Mouse (Mus musculus): ENCODE measurements around the gene Dnttip2. TPM values are rescaled to one million over a fixed set of nuclear protein-coding genes. Genes with fewer than 3 reads are reported as not detected.

Dnttip2 gene
- 7.4 and 10.4 TPM in 2 replicates for polyA plus RNA-seq (2012; rRNA removed; ENCODE audit: low replicate concordance)

DNA sequence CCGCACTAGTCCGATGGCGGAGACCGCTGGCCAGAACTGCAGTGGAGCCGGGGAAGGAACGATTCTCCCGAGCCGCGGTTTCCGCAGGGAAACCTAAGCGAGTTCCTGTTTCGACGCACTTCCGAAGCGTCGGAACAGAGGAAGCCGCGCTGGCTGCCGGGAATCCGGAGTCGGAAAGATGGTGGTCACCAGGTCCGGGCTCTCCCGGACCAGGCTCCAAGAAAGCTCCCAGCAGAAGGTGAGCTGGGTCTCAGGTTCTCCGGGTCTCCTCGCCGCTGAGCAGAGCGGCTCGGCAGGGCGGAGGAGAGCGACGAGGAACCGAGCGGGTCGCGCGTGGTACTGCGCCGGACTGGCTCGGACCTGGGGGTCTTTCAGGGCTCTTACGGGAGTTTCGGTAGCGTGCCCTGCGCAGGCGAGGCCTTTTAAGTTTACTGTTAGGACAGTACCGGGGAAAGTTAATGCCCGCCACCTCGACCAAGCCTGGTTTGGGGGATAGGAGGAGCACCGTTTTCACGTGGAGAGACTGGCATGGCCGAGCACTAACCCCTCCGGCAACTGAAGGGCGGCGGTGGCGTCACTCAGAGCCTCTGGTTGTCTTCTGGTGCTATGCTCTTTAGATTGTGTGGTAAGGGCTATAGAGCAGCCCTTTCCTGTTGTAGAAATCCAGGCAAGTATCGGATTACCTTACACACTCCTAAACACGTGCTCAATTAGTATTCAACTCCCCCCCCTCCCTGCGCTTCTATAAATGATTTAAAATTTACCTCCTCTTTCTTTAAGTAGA, at the start of gene Dnttip2:
Dnttip2 (plus strand) TSS at position 148 of the 784 bp plus-strand sequence.

DNA sequence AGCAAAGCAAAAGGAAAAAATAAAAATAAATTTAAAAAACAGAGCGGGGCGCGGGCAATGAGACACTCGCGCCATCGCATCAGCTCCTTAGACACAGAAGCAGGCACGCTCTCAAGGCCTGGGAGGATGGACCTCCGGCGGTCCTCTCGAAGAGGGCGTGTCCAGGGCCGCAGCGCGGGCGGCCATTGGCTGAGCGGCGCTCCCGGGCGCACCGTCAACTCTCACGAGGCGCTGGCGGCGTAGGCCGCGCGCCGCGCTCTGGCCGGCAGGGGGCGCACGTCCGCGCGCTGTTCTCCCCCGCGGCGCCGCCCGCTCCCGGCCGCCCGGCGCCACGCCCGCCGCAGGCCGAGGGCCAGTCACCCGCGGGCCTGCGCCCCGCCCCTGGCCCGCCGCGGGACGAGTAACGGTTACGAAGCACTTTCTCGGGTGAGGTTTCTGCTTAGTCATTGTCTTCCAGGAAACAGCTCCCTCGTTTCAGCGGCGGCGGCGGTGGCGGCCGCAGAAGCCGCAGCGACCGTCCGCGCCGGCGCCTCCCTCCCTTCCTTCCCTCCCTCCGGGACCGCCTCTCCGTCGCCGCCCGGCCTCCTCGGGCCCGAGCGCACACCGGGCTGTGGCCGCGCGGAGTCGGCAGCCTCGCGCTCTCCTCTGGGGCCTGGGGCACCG, 28.8 kb upstream of the Dnttip2 start, which contains the start of gene Gclm:
Gclm (plus strand) TSS at position 343 of the 663 bp plus-strand sequence.

DNA sequence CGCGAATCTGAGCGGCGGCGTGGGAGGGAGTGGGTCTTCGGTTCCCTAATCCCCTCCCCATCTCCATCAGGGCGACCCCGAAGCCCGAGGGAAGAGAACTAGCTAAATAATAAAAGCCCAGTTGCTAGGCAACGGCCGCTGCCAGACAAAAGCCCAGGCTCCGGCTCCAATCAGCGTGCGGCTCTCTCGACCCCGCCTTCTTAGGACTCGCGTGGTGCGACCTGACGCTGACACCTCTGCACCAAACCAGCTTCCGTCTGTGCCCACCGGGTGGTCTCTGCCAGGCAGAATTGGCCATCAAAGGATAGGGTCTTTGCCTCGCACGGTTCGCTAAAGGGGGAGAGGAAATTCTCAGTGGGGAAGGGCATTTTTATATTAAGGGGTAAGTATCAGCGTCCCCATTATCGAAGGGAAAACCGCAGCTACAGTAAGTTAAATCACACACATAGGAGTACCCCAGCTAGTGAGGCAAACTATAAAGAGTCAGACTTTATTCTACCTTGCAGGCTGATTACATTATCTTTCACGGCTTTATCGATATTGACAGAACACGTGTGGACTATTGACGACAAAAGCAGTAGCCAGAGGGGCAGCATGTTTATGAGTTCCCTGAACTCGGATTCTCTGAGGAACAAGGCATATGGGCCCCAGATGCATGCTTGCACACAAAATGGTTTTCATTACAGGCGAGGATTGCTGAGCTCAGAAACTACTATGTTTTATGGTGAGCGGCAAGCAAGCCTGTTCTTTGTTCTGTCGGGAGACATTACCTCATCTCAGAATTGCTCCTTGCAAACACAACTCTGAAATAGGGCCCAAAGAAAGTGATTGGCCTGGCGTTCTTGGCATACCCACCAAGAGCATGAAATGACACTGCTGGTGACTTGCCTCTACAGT, 20.0 kb downstream of the Dnttip2 start, which contains the start of gene Bcar3:
Bcar3 (plus strand) TSS at position 183 of the 897 bp plus-strand sequence.

Other genes starting within 250 kb of the Dnttip2 start
- 2.1 and 3.1 TPM in 2 replicates for gene Abca4, start 229.9 kb upstream of the Dnttip2 start, polyA plus RNA-seq (2012; rRNA removed; ENCODE audit: low replicate concordance)
- 49.5 and 50.9 TPM in 2 replicates for gene Gclm, start 28.8 kb upstream of the Dnttip2 start, polyA plus RNA-seq (2012; rRNA removed; ENCODE audit: low replicate concordance)
- gene Bcar3, start 19.7 kb downstream of the Dnttip2 start, polyA plus RNA-seq (2012; rRNA removed; ENCODE audit: low replicate concordance), result 27.8 and 119 TPM in 2 replicates

All from subcutaneous adipose tissue, adult 2 months (tissue).